Mouse (Mus musculus): ENCODE measurements around the gene Spata7.

DNA sequence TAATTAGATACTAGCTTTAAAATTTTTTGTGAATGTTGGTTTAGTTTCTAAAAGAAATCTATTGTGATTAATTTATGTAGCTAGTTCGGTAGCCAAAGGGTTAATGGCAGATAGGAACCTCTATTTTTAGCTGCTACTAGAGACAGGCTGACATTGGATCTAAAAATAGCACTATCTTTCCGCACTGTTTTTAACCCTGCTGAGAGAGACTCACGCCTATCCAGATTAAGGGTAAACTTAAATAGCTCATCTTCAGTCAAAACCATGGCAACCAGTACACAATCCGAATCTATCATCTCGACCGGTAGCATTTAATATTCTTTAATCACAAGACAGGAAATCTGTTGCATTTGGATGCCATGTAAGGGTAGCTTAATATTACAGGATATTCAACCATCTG, 25.8 kb upstream of the Spata7 start:
- TF ChIP-seq CTCF (IDR thresholded peaks at IDR 0.05; ENCODE audit: control insufficient read depth, insufficient read depth, insufficient replicate concordance, low read depth, low read length) = no peak
- no peak for TF ChIP-seq POLR2A (IDR thresholded peaks at IDR 0.05; ENCODE audit: control insufficient read depth, low read depth, low read length)

All from testis, adult 2 months (tissue).